Mouse (Mus musculus) liver, embryonic 16.5 days (tissue): ENCODE measurements around the gene Itga1. TPM values are rescaled to one million over a fixed set of nuclear protein-coding genes. Genes with fewer than 3 reads are reported as not detected.

Experiments used
- ATAC-seq: fragments of 200-750 bp; cut with Nextera tagmentation; 2 replicates; pipeline ENCODE4 v1.8.0; 2017; ENCODE audit warnings: low read depth, mild to moderate bottlenecking, moderate number of reproducible peaks, moderate library complexity
- H3K27ac ChIP-seq: fragments of 300-500 bp; sonication (generic); 2 replicates; pipeline ENCODE4 v1.5.1; 2014; ENCODE audit warnings: mild to moderate bottlenecking, low read length
- H3K27me3 ChIP-seq: fragments of 300-500 bp; sonication (generic); 2 replicates; pipeline ENCODE4 v1.6.1; 2014; ENCODE audit warnings: low read depth, low read length, mixed read lengths; ENCODE audit not compliant: control insufficient read depth, insufficient read depth
- H3K36me3 ChIP-seq: fragments of 300-500 bp; sonication (generic); 2 replicates; pipeline ENCODE4 v1.6.1; 2014; ENCODE audit warnings: mild to moderate bottlenecking; ENCODE audit not compliant: control insufficient read depth, insufficient read depth
- H3K4me1 ChIP-seq: fragments of 300-500 bp; sonication (generic); 2 replicates; pipeline ENCODE4 v1.6.1; 2014; ENCODE audit warnings: low read depth, low read length, mixed read lengths; ENCODE audit not compliant: control insufficient read depth
- H3K4me2 ChIP-seq: fragments of 300-500 bp; sonication (generic); 2 replicates; pipeline ENCODE4 v1.6.1; 2014; ENCODE audit warnings: low read depth, low read length, mixed read lengths
- H3K4me3 ChIP-seq: fragments of 300-500 bp; sonication (generic); 2 replicates; pipeline ENCODE4 v1.5.1; 2014; ENCODE audit warnings: low read depth, mild to moderate bottlenecking, low read length
- H3K9ac ChIP-seq: fragments of 300-500 bp; sonication (generic); 2 replicates; pipeline ENCODE4 v1.6.1; 2014; ENCODE audit warnings: low read depth, low read length
- H3K9me3 ChIP-seq: fragments of 300-500 bp; sonication (generic); replicated peaks from 2 replicates; pipeline ENCODE4 v1.6.1; 2016; ENCODE audit warnings: low read length; ENCODE audit not compliant: control insufficient read depth
- WGBS: fragments of 180-500 bp; shearing (Covaris S2); extraction: QIAGEN DNeasy Blood & Tissue Kit; methylation state at CpG from one replicate; pipeline ENCODE4 v1.1.7; 2014; ENCODE audit not compliant: insufficient replicate concordance; 5-methylcytosine and 5-hydroxymethylcytosine counted together
- polyA plus RNA-seq: library from polyadenylated mRNA; unstranded; fragments of >200 nt; fragmentation: Nextera tagmentation; extraction: Ambion mirVana; gene quantifications from 2 replicates; pipeline ENCODE4 v1.2.1, GENCODE M21; 2015

Gene Itga1
- polyA plus RNA-seq, 1 experiment from 2014 or later = 6.5 TPM

DNA sequence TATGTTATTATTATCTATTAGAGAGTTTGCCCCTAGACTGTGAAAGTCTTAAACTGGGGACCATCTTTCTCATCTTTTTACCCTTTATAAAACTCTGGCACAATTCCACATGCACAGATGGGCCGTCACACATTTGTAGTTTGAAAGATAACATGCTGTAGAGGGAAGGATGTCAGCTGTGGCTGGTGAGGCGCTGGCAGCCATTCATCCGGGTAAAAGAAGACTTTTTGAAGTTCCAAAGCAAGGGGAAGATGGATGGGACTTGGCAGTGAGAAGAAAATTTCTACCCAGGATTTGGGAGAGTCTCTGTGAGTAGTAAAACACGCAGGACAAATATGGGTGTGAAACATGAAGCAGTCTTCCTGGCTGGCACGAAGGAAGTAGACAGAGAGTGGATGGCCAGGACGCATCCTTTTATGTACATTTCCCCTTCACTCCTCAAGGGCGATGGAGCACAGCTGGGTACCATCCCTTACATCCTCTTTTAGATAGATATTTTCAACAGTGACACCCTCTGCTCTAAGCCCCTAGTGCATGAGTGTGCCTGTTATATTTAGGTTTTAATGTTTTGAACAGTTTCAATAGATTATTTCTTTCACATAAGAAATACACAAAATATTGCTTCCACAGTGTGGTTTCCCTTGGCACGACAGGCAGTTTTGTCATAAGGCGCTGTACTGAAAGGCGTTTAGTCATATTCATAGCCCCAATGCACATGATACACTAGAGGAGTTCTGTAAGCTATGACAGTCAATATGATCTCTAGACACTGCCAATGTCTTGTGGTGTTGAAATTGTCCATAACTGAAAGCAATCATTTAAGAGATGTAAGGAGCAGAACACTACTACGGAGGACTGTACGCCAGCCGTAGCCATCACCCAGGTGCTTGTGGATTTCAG is 50.9 kb downstream of the Itga1 start:
- Histone ChIP-seq H3K4me3 (no peak overlapping the region), H3K9ac (no peak overlapping the region), H3K27ac (no peak overlapping the region), H3K4me1 (no peaks in the 10 kb centered on the region), H3K9me3 (no peaks in the 10 kb centered on the region), H3K27me3 (no peaks in the 10 kb centered on the region), H3K36me3 (no peaks in the 10 kb centered on the region), H3K4me2 (no peak overlapping the region)
- no peak for ATAC-seq
- WGBS = 66% methylated on average over 13 of the region's 13 CpGs

DNA sequence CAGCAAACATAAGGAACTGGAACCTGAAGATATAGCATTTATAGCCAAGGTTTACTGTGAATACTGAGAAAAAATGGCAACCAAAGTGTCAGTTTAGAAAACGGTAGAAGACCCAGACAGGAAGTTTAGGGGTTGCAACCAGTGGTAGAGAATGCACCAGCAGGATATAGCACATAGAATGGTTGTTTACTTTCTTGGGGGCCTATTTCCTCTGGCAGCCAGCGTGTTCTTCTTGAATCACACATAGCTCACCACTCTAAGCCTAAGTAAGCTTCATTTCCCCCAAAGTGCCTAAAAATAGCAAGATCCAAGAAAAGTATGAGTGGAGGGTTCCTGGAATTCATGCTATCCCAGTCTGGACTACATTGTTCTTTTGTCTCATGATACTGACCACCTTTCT is 59.1 kb downstream of the Itga1 start:
- no peak for ATAC-seq
- no peak overlapping the region for H3K4me3 ChIP-seq
- no peak overlapping the region for H3K4me2 ChIP-seq
- H3K9me3 ChIP-seq = no peaks in the 10 kb centered on the region
- H3K27ac ChIP-seq = no peak overlapping the region
- H3K36me3 ChIP-seq = no peaks in the 10 kb centered on the region
- H3K27me3 ChIP-seq = no peaks in the 10 kb centered on the region
- H3K4me1 ChIP-seq = no peaks in the 10 kb centered on the region
- H3K9ac ChIP-seq = no peak overlapping the region
- 14% methylated on average over 2 of the region's 2 CpGs for WGBS

DNA sequence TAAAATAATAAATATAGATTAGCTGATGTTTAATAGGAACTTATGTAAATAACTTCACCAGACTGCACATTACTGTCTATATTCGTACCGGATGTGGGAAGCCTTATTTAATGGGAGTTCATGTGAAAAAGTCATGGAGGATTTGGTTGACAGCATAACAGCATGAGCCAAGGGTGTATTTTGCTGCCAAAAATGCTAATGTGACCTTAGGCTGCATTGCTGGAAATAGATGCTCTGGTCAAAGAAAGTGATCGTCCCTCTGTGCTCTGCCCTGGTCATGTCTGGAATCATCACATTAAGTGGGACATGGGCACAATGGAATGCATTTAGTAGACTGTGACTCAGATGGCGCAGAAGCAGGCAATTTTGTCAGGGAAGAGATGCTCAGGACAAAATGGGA is 64.5 kb downstream of the Itga1 start:
- Histone ChIP-seq H3K4me1 (no peaks in the 10 kb centered on the region), H3K27ac (no peak overlapping the region), H3K9me3 (no peaks in the 10 kb centered on the region), H3K9ac (no peak overlapping the region), H3K27me3 (no peaks in the 10 kb centered on the region), H3K4me2 (no peak overlapping the region), H3K36me3 (no peaks in the 10 kb centered on the region), H3K4me3 (no peak overlapping the region)
- no peak for ATAC-seq
- 69% methylated on average over 4 of the region's 4 CpGs for WGBS

DNA sequence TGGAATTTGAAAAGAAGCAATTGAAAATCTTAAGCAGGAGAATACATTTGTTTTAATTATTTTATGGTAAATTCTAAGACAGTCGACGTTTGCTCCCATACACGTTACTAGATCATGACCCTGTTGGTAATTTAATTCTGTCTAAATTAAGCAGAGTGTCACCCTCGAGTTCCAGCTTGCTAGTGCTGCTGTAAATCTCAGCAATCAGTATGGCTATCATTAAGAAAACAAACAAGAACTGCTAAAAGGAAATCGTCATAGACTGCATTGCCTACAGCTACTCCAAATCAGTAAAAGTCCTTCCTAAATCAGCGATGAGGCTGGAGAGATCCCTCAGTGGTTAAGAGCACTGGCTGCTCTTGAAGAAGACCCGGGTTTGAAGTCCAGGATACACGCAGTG is 66.4 kb downstream of the Itga1 start:
- Histone ChIP-seq H3K4me3 (no peak overlapping the region), H3K36me3 (no peaks in the 10 kb centered on the region), H3K9me3 (no peaks in the 10 kb centered on the region), H3K4me2 (no peak overlapping the region), H3K4me1 (no peaks in the 10 kb centered on the region), H3K27ac (no peak overlapping the region), H3K9ac (no peak overlapping the region), H3K27me3 (no peaks in the 10 kb centered on the region)
- no peak for ATAC-seq
- 35% methylated on average over 8 of the region's 8 CpGs for WGBS

DNA sequence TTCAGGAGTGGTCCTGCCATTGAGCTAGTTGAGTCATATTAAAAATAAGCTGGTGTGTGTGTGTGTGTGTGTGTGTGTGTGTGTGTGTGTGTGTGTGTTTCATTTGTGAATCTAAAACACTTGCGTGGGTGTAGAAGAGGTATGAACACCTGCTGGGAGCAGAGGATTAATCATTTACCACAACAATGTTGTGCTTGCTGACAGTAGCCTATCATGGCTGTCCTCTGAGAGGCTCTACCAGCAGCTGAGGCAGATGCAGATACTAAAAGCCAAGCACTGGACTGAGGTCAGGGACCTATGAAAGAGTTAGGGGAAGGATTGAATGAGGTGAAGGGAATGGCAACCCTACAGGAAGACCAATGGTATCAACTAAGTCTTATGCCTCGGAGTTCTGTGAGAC is 68.6 kb downstream of the Itga1 start:
- Histone ChIP-seq H3K9ac (no peak overlapping the region), H3K4me2 (no peak overlapping the region), H3K4me3 (no peak overlapping the region), H3K36me3 (no peaks in the 10 kb centered on the region), H3K27ac (no peak overlapping the region), H3K27me3 (no peaks in the 10 kb centered on the region), H3K4me1 (no peaks in the 10 kb centered on the region), H3K9me3 (no peaks in the 10 kb centered on the region)
- peak; percentile 71 for ATAC-seq
- 63% methylated on average over 2 of the region's 2 CpGs for WGBS

DNA sequence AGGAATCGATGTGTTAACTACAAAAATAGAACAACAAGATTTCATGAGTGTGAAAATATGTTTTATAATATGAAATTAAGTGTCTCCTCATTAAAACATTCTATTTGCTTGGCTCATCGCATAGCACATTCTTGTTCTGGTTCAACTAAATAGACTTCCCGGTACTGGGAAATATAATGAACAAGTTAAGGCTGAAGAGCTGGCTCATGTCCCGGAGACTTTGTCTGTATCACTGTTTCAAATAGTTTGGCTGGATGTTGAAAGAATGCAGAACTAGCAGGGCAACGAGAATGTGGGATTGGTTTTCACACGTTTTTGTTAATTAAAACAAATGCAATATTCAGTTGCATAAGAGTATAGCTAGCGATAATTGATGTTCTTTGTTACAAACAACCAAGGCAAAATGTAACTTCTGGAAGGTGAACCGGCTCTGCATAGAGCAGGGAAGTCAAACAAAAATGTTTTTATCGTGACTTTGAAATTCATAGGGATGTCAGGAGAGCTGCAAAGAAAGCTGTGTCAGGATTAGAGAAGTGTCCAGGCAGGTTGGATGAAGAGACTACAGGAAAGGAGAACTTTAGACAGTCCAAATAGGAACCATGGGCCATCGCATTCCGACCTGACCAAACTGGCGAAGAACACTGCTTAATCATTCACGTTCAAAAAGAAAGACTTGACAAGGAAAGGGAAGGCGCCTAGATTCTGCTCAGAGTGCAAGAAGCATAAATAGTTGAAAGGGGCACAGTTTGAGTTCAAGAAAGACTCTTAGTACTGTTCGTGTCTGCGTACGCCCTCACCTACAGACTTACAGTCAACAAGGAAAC is 70.4 kb downstream of the Itga1 start:
- H3K4me3 ChIP-seq = no peak overlapping the region
- 65% methylated on average over 17 of the region's 17 CpGs for WGBS
- H3K27ac ChIP-seq = no peak overlapping the region
- H3K4me1 ChIP-seq = no peaks in the 10 kb centered on the region
- H3K4me2 ChIP-seq = no peak overlapping the region
- H3K27me3 ChIP-seq = no peaks in the 10 kb centered on the region
- ATAC-seq = no peak
- H3K9ac ChIP-seq = no peak overlapping the region
- H3K9me3 ChIP-seq = no peaks in the 10 kb centered on the region
- no peaks in the 10 kb centered on the region for H3K36me3 ChIP-seq

DNA sequence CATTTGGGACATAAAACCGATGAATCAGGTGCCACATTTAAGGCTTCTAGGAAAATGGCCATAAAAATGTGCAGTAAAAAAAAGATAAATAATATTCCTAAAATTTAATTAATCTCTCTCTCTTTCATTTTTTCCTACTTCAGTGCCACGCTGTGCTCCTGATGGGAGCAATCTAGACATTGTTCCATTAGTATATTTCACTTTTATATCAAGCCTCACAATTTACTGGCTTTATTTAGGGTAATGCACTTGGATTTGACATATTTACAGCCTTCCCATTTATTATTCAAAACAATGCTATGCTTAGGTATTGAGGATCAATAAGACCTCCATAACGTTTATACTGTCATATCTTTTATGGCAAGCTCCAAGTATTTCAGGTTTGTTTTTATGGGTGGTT is 76.4 kb downstream of the Itga1 start:
- ATAC-seq = no peak
- 59% methylated on average over 3 of the region's 3 CpGs for WGBS
- H3K27me3 ChIP-seq = no peaks in the 10 kb centered on the region

DNA sequence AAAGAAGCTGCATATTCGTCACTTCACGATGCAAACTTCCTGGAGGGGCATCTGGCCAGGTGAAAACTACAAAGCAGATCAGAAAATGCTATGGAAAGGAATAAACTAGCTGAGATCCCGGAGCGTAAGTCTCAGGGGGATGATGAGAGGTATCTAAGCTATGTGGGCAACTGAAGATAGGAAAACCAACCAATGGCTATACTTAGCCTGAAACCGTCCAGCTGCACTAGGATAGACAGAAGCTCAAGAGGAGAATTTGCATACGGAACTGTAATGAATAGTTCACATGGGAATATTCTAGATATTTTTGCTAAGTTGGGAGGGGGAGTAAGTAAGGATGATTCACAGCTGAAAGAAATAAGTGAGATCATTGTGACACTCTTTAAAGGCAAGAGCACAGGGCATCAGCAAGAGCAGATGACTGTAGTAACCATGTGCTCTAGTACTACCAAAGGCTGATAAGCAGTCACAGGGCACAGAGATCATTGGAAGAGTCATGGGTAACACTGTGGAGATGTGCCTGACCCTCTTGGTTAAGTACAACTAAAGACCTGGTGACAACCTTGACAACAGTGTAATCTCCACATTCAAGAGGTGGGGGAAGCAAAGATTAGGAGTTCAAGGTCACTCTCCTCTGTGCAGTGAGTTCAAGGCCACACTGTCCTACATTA is 79.5 kb downstream of the Itga1 start:
- 72% methylated on average over 6 of the region's 6 CpGs for WGBS

More for the DNA sequence above, 76.4 kb downstream of the Itga1 start:
- Histone ChIP-seq H3K4me2 (no peak overlapping the region), H3K4me1 (no peaks in the 10 kb centered on the region), H3K36me3 (no peaks in the 10 kb centered on the region), H3K27ac (no peak overlapping the region), H3K4me3 (no peak overlapping the region), H3K9ac (no peak overlapping the region), H3K9me3 (no peaks in the 10 kb centered on the region)

More for the DNA sequence above, 79.5 kb downstream of the Itga1 start:
- H3K9me3 ChIP-seq = no peaks in the 10 kb centered on the region
- H3K9ac ChIP-seq = no peak overlapping the region
- H3K4me3 ChIP-seq = no peak overlapping the region
- H3K36me3 ChIP-seq = no peaks in the 10 kb centered on the region
- H3K4me2 ChIP-seq = no peak overlapping the region
- H3K27me3 ChIP-seq = no peaks in the 10 kb centered on the region
- H3K27ac ChIP-seq = no peak overlapping the region
- no peaks in the 10 kb centered on the region for H3K4me1 ChIP-seq
- ATAC-seq = no peak
